Mouse (Mus musculus) megakaryocyte-erythroid progenitor cell, adult 5-6 weeks (primary cell): ENCODE data around the gene Smim24. TPM values are rescaled to one million over a fixed set of nuclear protein-coding genes. Genes with fewer than 3 reads are reported as not detected.

Experiments used
- ATAC-seq: replicated peaks from 2 replicates; pipeline ENCODE4 v1.8.0; 2016; ENCODE audit warnings: mild to moderate bottlenecking, inconsistent platforms; ENCODE audit not compliant: severe bottlenecking, poor library complexity, low FRiP score, low TSS enrichment
- total RNA-seq, 2 experiments: library from RNA; stranded (forward) in 1 of 2; stranded (reverse) in 1 of 2; fragments of 200-1000, 215-1000 nt in 1 of 2; fragments of >200 nt in 1 of 2; fragmentation: Nextera tagmentation in 1 of 2; gene quantifications; 2 replicates each; pipeline ENCODE4 v1.2.3; 2014 to 2017

The Smim24 gene
- total RNA-seq, 2 experiments from 2014 or later = 7.4 to 12.8 TPM

- ATAC-seq = no peak
These were observed 35.1 kb downstream of the Smim24 start for GRCm38 (mm10) chr10:81427804-81428506.

GRCm38 (mm10) chr10:81428507-81428870, 35.6 kb downstream of the Smim24 start:
- ATAC-seq = no peak

- no peak for ATAC-seq
These were observed 36.2 kb downstream of the Smim24 start for GRCm38 (mm10) chr10:81429092-81429491.

GRCm38 (mm10) chr10:81429605-81430061, 36.8 kb downstream of the Smim24 start:
- ATAC-seq = peak; percentile 30

GRCm38 (mm10) chr10:81430141-81430830, 37.4 kb downstream of the Smim24 start:
- ATAC-seq = no peak

- ATAC-seq = no peak
These were observed 38.1 kb downstream of the Smim24 start for GRCm38 (mm10) chr10:81430831-81431525.

- no peak for ATAC-seq
These were observed 38.8 kb downstream of the Smim24 start for GRCm38 (mm10) chr10:81431526-81432168.

GRCm38 (mm10) chr10:81432169-81432867, 39.5 kb downstream of the Smim24 start:
- no peak for ATAC-seq

GRCm38 (mm10) chr10:81432868-81433262, 40.0 kb downstream of the Smim24 start:
- peak; percentile 79 for ATAC-seq

- peak; percentile 31 for ATAC-seq
These were observed 40.9 kb downstream of the Smim24 start for GRCm38 (mm10) chr10:81433541-81434289.

- no peak for ATAC-seq
These were observed 41.8 kb downstream of the Smim24 start for GRCm38 (mm10) chr10:81434361-81435263.

GRCm38 (mm10) chr10:81435436-81435835, 42.6 kb downstream of the Smim24 start:
- ATAC-seq = no peak

GRCm38 (mm10) chr10:81441019-81441418, 48.2 kb downstream of the Smim24 start:
- peak; percentile 87 for ATAC-seq

Other genes with a start within 250 kb of the Smim24 start
Only the 30 nearest of the 34 such genes appear.
- 27.7 and 51.7 TPM in 2 replicates for gene Dapk3, start 210.0 kb upstream of the Smim24 start, total RNA-seq (2014; fragmentation: Nextera tagmentation)
- gene Dapk3, start 210.0 kb upstream of the Smim24 start, total RNA-seq (2017) = 16.2 and 30.9 TPM in 2 replicates
- not detected in 2 replicates for gene 4930442H23Rik, start 209.2 kb upstream of the Smim24 start, total RNA-seq (2014; fragmentation: Nextera tagmentation)
- gene 4930442H23Rik, start 209.2 kb upstream of the Smim24 start, total RNA-seq (2017) = not detected in 2 replicates
- not detected in 2 replicates for gene Nmrk2, start 191.0 kb upstream of the Smim24 start, total RNA-seq (2014; fragmentation: Nextera tagmentation)
- gene Nmrk2, start 191.0 kb upstream of the Smim24 start, total RNA-seq (2017) = not detected in 2 replicates
- not detected in 2 replicates for gene Atcay, start 162.2 kb upstream of the Smim24 start, total RNA-seq (2014; fragmentation: Nextera tagmentation)
- not detected in 2 replicates for gene Atcay, start 162.2 kb upstream of the Smim24 start, total RNA-seq (2017)
- 1.1 and 3.5 TPM in 2 replicates for gene Zfr2, start 159.9 kb upstream of the Smim24 start, total RNA-seq (2014; fragmentation: Nextera tagmentation)
- 0.46 TPM in 1 of 2 replicates, not detected in the other for gene Zfr2, start 159.9 kb upstream of the Smim24 start, total RNA-seq (2017)
- gene Matk, start 140.1 kb upstream of the Smim24 start, total RNA-seq (2014; fragmentation: Nextera tagmentation) = 2.9 and 9.8 TPM in 2 replicates
- 5.5 and 5.6 TPM in 2 replicates for gene Matk, start 140.1 kb upstream of the Smim24 start, total RNA-seq (2017)
- 130 and 158 TPM in 2 replicates for gene Mrpl54, start 126.1 kb upstream of the Smim24 start, total RNA-seq (2014; fragmentation: Nextera tagmentation)
- gene Mrpl54, start 126.1 kb upstream of the Smim24 start, total RNA-seq (2017) = 157 and 212 TPM in 2 replicates
- gene Apba3, start 126.1 kb upstream of the Smim24 start, total RNA-seq (2014; fragmentation: Nextera tagmentation) = 28.9 and 32.6 TPM in 2 replicates
- 2.6 and 16.7 TPM in 2 replicates for gene Apba3, start 126.1 kb upstream of the Smim24 start, total RNA-seq (2017)
- 0.81 and 7.3 TPM in 2 replicates for gene Tjp3, start 101.5 kb upstream of the Smim24 start, total RNA-seq (2014; fragmentation: Nextera tagmentation)
- 1.3 and 2.5 TPM in 2 replicates for gene Tjp3, start 101.5 kb upstream of the Smim24 start, total RNA-seq (2017)
- gene Pip5k1c, start 100.1 kb upstream of the Smim24 start, total RNA-seq (2014; fragmentation: Nextera tagmentation) = 40.4 and 51.0 TPM in 2 replicates
- 17.3 and 26.2 TPM in 2 replicates for gene Pip5k1c, start 100.1 kb upstream of the Smim24 start, total RNA-seq (2017)
- 26.4 and 46.2 TPM in 2 replicates for gene Cactin, start 71.9 kb upstream of the Smim24 start, total RNA-seq (2014; fragmentation: Nextera tagmentation)
- gene Cactin, start 71.9 kb upstream of the Smim24 start, total RNA-seq (2017) = 30.4 and 33.4 TPM in 2 replicates
- gene Tbxa2r, start 64.3 kb upstream of the Smim24 start, total RNA-seq (2014; fragmentation: Nextera tagmentation) = 0.66 and 2.3 TPM in 2 replicates
- gene Tbxa2r, start 64.3 kb upstream of the Smim24 start, total RNA-seq (2017) = 0.52 TPM in 1 of 2 replicates, not detected in the other
- not detected in 2 replicates for gene Gipc3, start 49.8 kb upstream of the Smim24 start, total RNA-seq (2014; fragmentation: Nextera tagmentation)
- not detected in 2 replicates for gene Gipc3, start 49.8 kb upstream of the Smim24 start, total RNA-seq (2017)
- 25.7 and 37.6 TPM in 2 replicates for gene Hmg20b, start 42.6 kb upstream of the Smim24 start, total RNA-seq (2014; fragmentation: Nextera tagmentation)
- gene Hmg20b, start 42.6 kb upstream of the Smim24 start, total RNA-seq (2017) = 44.2 and 61.1 TPM in 2 replicates
- gene Mfsd12, start 35.6 kb upstream of the Smim24 start, total RNA-seq (2014; fragmentation: Nextera tagmentation) = 15.7 and 16.4 TPM in 2 replicates
- gene Mfsd12, start 35.6 kb upstream of the Smim24 start, total RNA-seq (2017) = 13.9 and 14.1 TPM in 2 replicates
- gene 4930404N11Rik, start 27.2 kb upstream of the Smim24 start, total RNA-seq (2014; fragmentation: Nextera tagmentation) = 0.70 TPM in 1 of 2 replicates, not detected in the other
- gene 4930404N11Rik, start 27.2 kb upstream of the Smim24 start, total RNA-seq (2017) = 1.9 TPM in 1 of 2 replicates, not detected in the other
- gene Fzr1, start 14.5 kb upstream of the Smim24 start, total RNA-seq (2014; fragmentation: Nextera tagmentation) = 28.5 and 50.0 TPM in 2 replicates
- 12.2 and 14.9 TPM in 2 replicates for gene Fzr1, start 14.5 kb upstream of the Smim24 start, total RNA-seq (2017)
- 12.3 and 31.4 TPM in 2 replicates for gene Dohh, start 8.6 kb upstream of the Smim24 start, total RNA-seq (2014; fragmentation: Nextera tagmentation)
- 31.2 and 37.8 TPM in 2 replicates for gene Dohh, start 8.6 kb upstream of the Smim24 start, total RNA-seq (2017)
- 1.2 and 6.3 TPM in 2 replicates for gene Gm48551, start 8.6 kb upstream of the Smim24 start, total RNA-seq (2014; fragmentation: Nextera tagmentation)
- gene Gm48551, start 8.6 kb upstream of the Smim24 start, total RNA-seq (2017) = 0.11 and 2.6 TPM in 2 replicates
- 4.0 TPM in 1 of 2 replicates, not detected in the other for gene Gm48552, start 4.0 kb upstream of the Smim24 start, total RNA-seq (2014; fragmentation: Nextera tagmentation)
- not detected in 2 replicates for gene Gm48552, start 4.0 kb upstream of the Smim24 start, total RNA-seq (2017)
- gene Nfic, start 62.6 kb downstream of the Smim24 start, total RNA-seq (2014; fragmentation: Nextera tagmentation) = 10.6 and 15.9 TPM in 2 replicates
- 3.0 and 3.4 TPM in 2 replicates for gene Nfic, start 62.6 kb downstream of the Smim24 start, total RNA-seq (2017)
- gene Celf5, start 89.7 kb downstream of the Smim24 start, total RNA-seq (2014; fragmentation: Nextera tagmentation) = 0.32 TPM in 1 of 2 replicates, not detected in the other
- 0.38 TPM in 1 of 2 replicates, not detected in the other for gene Celf5, start 89.7 kb downstream of the Smim24 start, total RNA-seq (2017)
- gene Ncln, start 103.3 kb downstream of the Smim24 start, total RNA-seq (2014; fragmentation: Nextera tagmentation) = 91.4 and 117 TPM in 2 replicates
- gene Ncln, start 103.3 kb downstream of the Smim24 start, total RNA-seq (2017) = 42.4 and 71.2 TPM in 2 replicates
- 19.0 and 22.2 TPM in 2 replicates for gene S1pr4, start 107.1 kb downstream of the Smim24 start, total RNA-seq (2014; fragmentation: Nextera tagmentation)
- 17.2 and 18.9 TPM in 2 replicates for gene S1pr4, start 107.1 kb downstream of the Smim24 start, total RNA-seq (2017)
- 41.4 and 48.1 TPM in 2 replicates for gene Gna15, start 131.2 kb downstream of the Smim24 start, total RNA-seq (2014; fragmentation: Nextera tagmentation)
- gene Gna15, start 131.2 kb downstream of the Smim24 start, total RNA-seq (2017) = 42.6 and 45.2 TPM in 2 replicates
- 13.7 and 22.4 TPM in 2 replicates for gene Gna11, start 152.1 kb downstream of the Smim24 start, total RNA-seq (2014; fragmentation: Nextera tagmentation)
- gene Gna11, start 152.1 kb downstream of the Smim24 start, total RNA-seq (2017) = 16.0 and 57.4 TPM in 2 replicates
- gene Aes, start 166.4 kb downstream of the Smim24 start, total RNA-seq (2014; fragmentation: Nextera tagmentation) = 185 and 209 TPM in 2 replicates
- gene Aes, start 166.4 kb downstream of the Smim24 start, total RNA-seq (2017) = 162 and 206 TPM in 2 replicates
- gene Tle2, start 181.5 kb downstream of the Smim24 start, total RNA-seq (2014; fragmentation: Nextera tagmentation) = 4.2 and 5.9 TPM in 2 replicates
- 0.33 and 0.69 TPM in 2 replicates for gene Tle2, start 181.5 kb downstream of the Smim24 start, total RNA-seq (2017)
- gene Tle6, start 208.0 kb downstream of the Smim24 start, total RNA-seq (2014; fragmentation: Nextera tagmentation) = 7.9 and 14.3 TPM in 2 replicates
- gene Tle6, start 208.0 kb downstream of the Smim24 start, total RNA-seq (2017) = 3.5 and 14.3 TPM in 2 replicates
- 3.4 and 4.5 TPM in 2 replicates for gene BC025920, start 213.2 kb downstream of the Smim24 start, total RNA-seq (2014; fragmentation: Nextera tagmentation)
- 2.8 and 4.6 TPM in 2 replicates for gene BC025920, start 213.2 kb downstream of the Smim24 start, total RNA-seq (2017)